Mouse (Mus musculus): Measurements from ENCODE around the gene Pkib. TPM values are rescaled to one million over a fixed set of nuclear protein-coding genes. Genes with fewer than 3 reads are reported as not detected.

The Pkib gene
- polyA plus RNA-seq, 1 experiment from 2014 or later: 2.2 TPM

- Histone ChIP-seq H3K9me3 (ENCODE audit: low read length) (no peaks in the 10 kb centered on the region), H3K4me1 (ENCODE audit: insufficient read depth, low read depth, low read length) (no peaks in the 10 kb centered on the region), H3K9ac (replicated peaks; ENCODE audit: low read depth) (no peak overlapping the region), H3K4me2 (replicated peaks; ENCODE audit: low read depth, low read length) (no peak overlapping the region), H3K4me3 (ENCODE audit: low read depth, low read length) (no peak overlapping the region), H3K27me3 (replicated peaks; ENCODE audit: insufficient read depth, low read length) (no peaks in the 10 kb centered on the region), H3K27ac (ENCODE audit: low read length) (no peak overlapping the region), H3K36me3 (ENCODE audit: insufficient read depth, low read length) (no peaks in the 10 kb centered on the region)
- ATAC-seq (no peak), DNase-seq (ENCODE audit: low spot score) (no peak)
- 93% methylated on average over 3 of the region's 3 CpGs for WGBS
- TF ChIP-seq CTCF (IDR thresholded peaks at IDR 0.05) (no peak), EP300 (IDR thresholded peaks at IDR 0.05) (no peak)
These were observed 28.7 kb downstream of the Pkib start for GRCm38 (mm10) chr10:57660505-57660904.

- 60% methylated on average over 1 of the region's 1 CpGs for WGBS
- Histone ChIP-seq H3K4me2 (replicated peaks; ENCODE audit: low read depth, low read length) (no peak overlapping the region), H3K27me3 (replicated peaks; ENCODE audit: insufficient read depth, low read length) (no peaks in the 10 kb centered on the region), H3K27ac (ENCODE audit: low read length) (no peak overlapping the region), H3K9ac (replicated peaks; ENCODE audit: low read depth) (no peak overlapping the region), H3K9me3 (ENCODE audit: low read length) (no peaks in the 10 kb centered on the region), H3K36me3 (ENCODE audit: insufficient read depth, low read length) (no peaks in the 10 kb centered on the region), H3K4me3 (ENCODE audit: low read depth, low read length) (no peak overlapping the region), H3K4me1 (ENCODE audit: insufficient read depth, low read depth, low read length) (no peaks in the 10 kb centered on the region)
- TF ChIP-seq CTCF (IDR thresholded peaks at IDR 0.05) (no peak), EP300 (IDR thresholded peaks at IDR 0.05) (no peak)
- DNase-seq (ENCODE audit: low spot score): no peak
- ATAC-seq: no peak
These were observed 32.0 kb downstream of the Pkib start for GRCm38 (mm10) chr10:57663758-57664157.

- Histone ChIP-seq H3K4me3 (ENCODE audit: low read depth, low read length) (no peak overlapping the region), H3K9me3 (ENCODE audit: low read length) (no peaks in the 10 kb centered on the region), H3K36me3 (ENCODE audit: insufficient read depth, low read length) (no peaks in the 10 kb centered on the region), H3K27ac (ENCODE audit: low read length) (no peak overlapping the region), H3K9ac (replicated peaks; ENCODE audit: low read depth) (no peak overlapping the region), H3K27me3 (replicated peaks; ENCODE audit: insufficient read depth, low read length) (no peaks in the 10 kb centered on the region), H3K4me2 (replicated peaks; ENCODE audit: low read depth, low read length) (no peak overlapping the region), H3K4me1 (ENCODE audit: insufficient read depth, low read depth, low read length) (no peaks in the 10 kb centered on the region)
- ATAC-seq: no peak
- WGBS: 90% methylated on average over 2 of the region's 2 CpGs
- no peak for DNase-seq (ENCODE audit: low spot score)
- TF ChIP-seq CTCF (IDR thresholded peaks at IDR 0.05): no peak
- TF ChIP-seq EP300 (IDR thresholded peaks at IDR 0.05): no peak
These were observed 32.5 kb downstream of the Pkib start for GRCm38 (mm10) chr10:57664253-57664652.

- Histone ChIP-seq H3K36me3 (ENCODE audit: insufficient read depth, low read length) (no peaks in the 10 kb centered on the region), H3K4me3 (ENCODE audit: low read depth, low read length) (no peak overlapping the region), H3K4me1 (ENCODE audit: insufficient read depth, low read depth, low read length) (no peaks in the 10 kb centered on the region), H3K27ac (ENCODE audit: low read length) (no peak overlapping the region), H3K4me2 (replicated peaks; ENCODE audit: low read depth, low read length) (no peak overlapping the region), H3K9me3 (ENCODE audit: low read length) (no peaks in the 10 kb centered on the region), H3K27me3 (replicated peaks; ENCODE audit: insufficient read depth, low read length) (no peaks in the 10 kb centered on the region), H3K9ac (replicated peaks; ENCODE audit: low read depth) (no peak overlapping the region)
- no peak for DNase-seq (ENCODE audit: low spot score)
- no peak for ATAC-seq
- TF ChIP-seq EP300 (IDR thresholded peaks at IDR 0.05): no peak
- TF ChIP-seq CTCF (IDR thresholded peaks at IDR 0.05): no peak
These were observed 44.0 kb downstream of the Pkib start for GRCm38 (mm10) chr10:57675740-57676139.

GRCm38 (mm10) chr10:57687999-57688398 lies 56.2 kb downstream of the Pkib start:
- WGBS: 61% methylated on average over 3 of the region's 3 CpGs
- Histone ChIP-seq H3K27me3 (replicated peaks; ENCODE audit: insufficient read depth, low read length) (no peaks in the 10 kb centered on the region), H3K9me3 (ENCODE audit: low read length) (no peaks in the 10 kb centered on the region), H3K9ac (replicated peaks; ENCODE audit: low read depth) (no peak overlapping the region), H3K4me3 (ENCODE audit: low read depth, low read length) (no peak overlapping the region), H3K4me1 (ENCODE audit: insufficient read depth, low read depth, low read length) (no peaks in the 10 kb centered on the region), H3K27ac (ENCODE audit: low read length) (no peak overlapping the region), H3K4me2 (replicated peaks; ENCODE audit: low read depth, low read length) (no peak overlapping the region), H3K36me3 (ENCODE audit: insufficient read depth, low read length) (no peaks in the 10 kb centered on the region)
- ATAC-seq (no peak), DNase-seq (ENCODE audit: low spot score) (no peak)
- TF ChIP-seq CTCF (IDR thresholded peaks at IDR 0.05): no peak
- TF ChIP-seq EP300 (IDR thresholded peaks at IDR 0.05): no peak

GRCm38 (mm10) chr10:57690161-57690560 lies 58.4 kb downstream of the Pkib start:
- Histone ChIP-seq H3K4me1 (ENCODE audit: insufficient read depth, low read depth, low read length) (no peaks in the 10 kb centered on the region), H3K9me3 (ENCODE audit: low read length) (no peaks in the 10 kb centered on the region), H3K9ac (replicated peaks; ENCODE audit: low read depth) (no peak overlapping the region), H3K4me3 (ENCODE audit: low read depth, low read length) (no peak overlapping the region), H3K36me3 (ENCODE audit: insufficient read depth, low read length) (no peaks in the 10 kb centered on the region), H3K4me2 (replicated peaks; ENCODE audit: low read depth, low read length) (no peak overlapping the region), H3K27me3 (replicated peaks; ENCODE audit: insufficient read depth, low read length) (no peaks in the 10 kb centered on the region), H3K27ac (ENCODE audit: low read length) (no peak overlapping the region)
- TF ChIP-seq EP300 (IDR thresholded peaks at IDR 0.05) (no peak), CTCF (IDR thresholded peaks at IDR 0.05) (no peak)
- DNase-seq (ENCODE audit: low spot score) (no peak), ATAC-seq (no peak)
- 42% methylated on average over 2 of the region's 2 CpGs for WGBS

- H3K9me3 ChIP-seq (ENCODE audit: low read length): no peaks in the 10 kb centered on the region
- no peak overlapping the region for H3K4me2 ChIP-seq (replicated peaks; ENCODE audit: low read depth, low read length)
- no peaks in the 10 kb centered on the region for H3K36me3 ChIP-seq (ENCODE audit: insufficient read depth, low read length)
- TF ChIP-seq CTCF (IDR thresholded peaks at IDR 0.05) (no peak), EP300 (IDR thresholded peaks at IDR 0.05) (no peak)
- no peak overlapping the region for H3K9ac ChIP-seq (replicated peaks; ENCODE audit: low read depth)
- ATAC-seq (no peak; the same call in 1 of the 2 replicates), DNase-seq (ENCODE audit: low spot score) (peak; percentile 51)
- H3K27me3 ChIP-seq (replicated peaks; ENCODE audit: insufficient read depth, low read length): no peaks in the 10 kb centered on the region
- no peak overlapping the region for H3K4me3 ChIP-seq (ENCODE audit: low read depth, low read length)
- WGBS: 50% methylated on average over 4 of the region's 4 CpGs
- H3K27ac ChIP-seq (ENCODE audit: low read length): no peak overlapping the region
- no peaks in the 10 kb centered on the region for H3K4me1 ChIP-seq (ENCODE audit: insufficient read depth, low read depth, low read length)
These were observed 70.5 kb downstream of the Pkib start for GRCm38 (mm10) chr10:57702246-57702645.
